Mouse (Mus musculus) hindbrain, embryonic 15.5 days (tissue): ENCODE data around the gene Ctnnd2. TPM values are rescaled to one million over a fixed set of nuclear protein-coding genes. Genes with fewer than 3 reads are reported as not detected.

Experiments used
- ATAC-seq: fragments of 200-750 bp; cut with Nextera tagmentation; 2 replicates; pipeline ENCODE4 v1.8.0; 2017; ENCODE audit warnings: low read depth, moderate number of reproducible peaks, moderate TSS enrichment; ENCODE audit not compliant: low FRiP score
- H3K27ac ChIP-seq: fragments of 300-500 bp; sonication (generic); replicated peaks from 2 replicates; pipeline ENCODE4 v1.5.1; 2015; ENCODE audit warnings: mild to moderate bottlenecking, inconsistent platforms
- H3K27me3 ChIP-seq: fragments of 300-500 bp; sonication (generic); 2 replicates; pipeline ENCODE4 v1.6.1; 2015; ENCODE audit warnings: control low read depth, inconsistent platforms
- H3K36me3 ChIP-seq: fragments of 300-500 bp; sonication (generic); 2 replicates; pipeline ENCODE4 v1.6.1; 2015; ENCODE audit warnings: control low read depth, inconsistent platforms
- H3K4me1 ChIP-seq: fragments of 300-500 bp; sonication (generic); replicated peaks from 2 replicates; pipeline ENCODE4 v1.6.1; 2015; ENCODE audit warnings: control low read depth, inconsistent platforms
- H3K4me2 ChIP-seq: fragments of 300-500 bp; sonication (generic); 2 replicates; pipeline ENCODE4 v1.6.1; 2015; ENCODE audit warnings: moderate library complexity, mild to moderate bottlenecking, inconsistent platforms
- H3K4me3 ChIP-seq: fragments of 300-500 bp; sonication (generic); 2 replicates; pipeline ENCODE4 v1.5.1; 2015; ENCODE audit warnings: mild to moderate bottlenecking, inconsistent platforms
- H3K9ac ChIP-seq: fragments of 300-500 bp; sonication (generic); 2 replicates; pipeline ENCODE4 v1.6.1; 2015; ENCODE audit warnings: inconsistent platforms
- H3K9me3 ChIP-seq: fragments of 300-500 bp; sonication (generic); 2 replicates; pipeline ENCODE4 v1.6.1; 2016; ENCODE audit warnings: control low read depth, inconsistent platforms
- WGBS: fragments of 180-500 bp; shearing (Covaris S2); methylation state at CpG from one replicate; pipeline ENCODE4 v1.1.7; 2015; 5-methylcytosine and 5-hydroxymethylcytosine counted together
- polyA plus RNA-seq: library from polyadenylated mRNA; unstranded; fragments of >200 nt; fragmentation: Nextera tagmentation; extraction: Ambion mirVana; gene quantifications from 2 replicates; pipeline ENCODE4 v1.2.1, GENCODE M21; 2015

Ctnnd2 gene
- polyA plus RNA-seq, 1 experiment from 2014 or later = 71.8 TPM

- peaks cover 19% of the 10 kb centered on the region for H3K4me1 ChIP-seq
- no peak overlapping the region for H3K4me3 ChIP-seq
- H3K4me2 ChIP-seq = no peak overlapping the region
- H3K9ac ChIP-seq = no peak overlapping the region
- peak; percentile 57 for ATAC-seq
- no peaks in the 10 kb centered on the region for H3K27me3 ChIP-seq
- peak overlapping the region; percentile 63; the same call in 1 of the 2 replicates for H3K27ac ChIP-seq
- H3K9me3 ChIP-seq = no peaks in the 10 kb centered on the region
- 66% methylated on average over 6 of the region's 6 CpGs for WGBS
- H3K36me3 ChIP-seq = no peaks in the 10 kb centered on the region
Measured at GRCm38 (mm10) chr15:30885410-30885809, 713.0 kb downstream of the Ctnnd2 start.

GRCm38 (mm10) chr15:30887559-30887958 is 715.2 kb downstream of the Ctnnd2 start:
- Histone ChIP-seq H3K9me3 (no peaks in the 10 kb centered on the region), H3K4me2 (no peak overlapping the region), H3K4me3 (no peak overlapping the region), H3K27ac (no peak overlapping the region), H3K27me3 (no peaks in the 10 kb centered on the region), H3K36me3 (no peaks in the 10 kb centered on the region), H3K9ac (no peak overlapping the region), H3K4me1 (peaks cover 19% of the 10 kb centered on the region)
- ATAC-seq = no peak
- WGBS = 72% methylated on average over 2 of the region's 2 CpGs

- Histone ChIP-seq H3K4me2 (no peak overlapping the region), H3K4me3 (no peak overlapping the region), H3K4me1 (no peaks in the 10 kb centered on the region), H3K27ac (no peak overlapping the region), H3K36me3 (0 out of 2 replicates have a peak, but pooled peaks cover 6% of the 10 kb centered on the region), H3K27me3 (no peaks in the 10 kb centered on the region), H3K9me3 (no peaks in the 10 kb centered on the region), H3K9ac (no peak overlapping the region)
- WGBS = 43% methylated on average over 4 of the region's 4 CpGs
- ATAC-seq = 0 out of 2 replicates have a peak, but pooled peaks have one; percentile 61
Measured at GRCm38 (mm10) chr15:30891986-30892385, 719.6 kb downstream of the Ctnnd2 start.

- Histone ChIP-seq H3K9ac (no peak overlapping the region), H3K27ac (no peak overlapping the region), H3K36me3 (0 out of 2 replicates have a peak, but pooled peaks cover 6% of the 10 kb centered on the region), H3K4me2 (no peak overlapping the region), H3K27me3 (no peaks in the 10 kb centered on the region), H3K4me1 (no peaks in the 10 kb centered on the region), H3K9me3 (no peaks in the 10 kb centered on the region), H3K4me3 (no peak overlapping the region)
- no peak for ATAC-seq
- 82% methylated on average over 5 of the region's 5 CpGs for WGBS
Measured at GRCm38 (mm10) chr15:30895063-30895462, 722.7 kb downstream of the Ctnnd2 start.

- 93% methylated on average over 8 of the region's 8 CpGs for WGBS
- ATAC-seq = no peak
- H3K27me3 ChIP-seq = no peaks in the 10 kb centered on the region
- H3K4me3 ChIP-seq = no peak overlapping the region
- H3K4me1 ChIP-seq = no peaks in the 10 kb centered on the region
- H3K4me2 ChIP-seq = no peak overlapping the region
- H3K9ac ChIP-seq = no peak overlapping the region
- no peaks in the 10 kb centered on the region for H3K9me3 ChIP-seq
- H3K27ac ChIP-seq = no peak overlapping the region
- H3K36me3 ChIP-seq = 0 out of 2 replicates have a peak, but pooled peaks cover 6% of the 10 kb centered on the region
Measured at GRCm38 (mm10) chr15:30897342-30897741, 724.9 kb downstream of the Ctnnd2 start.

GRCm38 (mm10) chr15:30908027-30908426 is 735.6 kb downstream of the Ctnnd2 start:
- H3K4me3 ChIP-seq = no peak overlapping the region
- H3K9me3 ChIP-seq = no peaks in the 10 kb centered on the region
- 7% methylated on average over 2 of the region's 2 CpGs for WGBS
- no peaks in the 10 kb centered on the region for H3K36me3 ChIP-seq
- no peaks in the 10 kb centered on the region for H3K27me3 ChIP-seq
- H3K4me1 ChIP-seq = no peaks in the 10 kb centered on the region
- no peak for ATAC-seq
- no peak overlapping the region for H3K27ac ChIP-seq
- no peak overlapping the region for H3K4me2 ChIP-seq
- no peak overlapping the region for H3K9ac ChIP-seq

GRCm38 (mm10) chr15:30913360-30913759 is 741.0 kb downstream of the Ctnnd2 start:
- 82% methylated on average over 5 of the region's 5 CpGs for WGBS
- Histone ChIP-seq H3K9me3 (no peaks in the 10 kb centered on the region), H3K27ac (no peak overlapping the region), H3K36me3 (no peaks in the 10 kb centered on the region), H3K4me3 (no peak overlapping the region), H3K4me2 (no peak overlapping the region), H3K27me3 (no peaks in the 10 kb centered on the region), H3K4me1 (no peaks in the 10 kb centered on the region), H3K9ac (no peak overlapping the region)
- ATAC-seq = no peak

GRCm38 (mm10) chr15:30925838-30926237 is 753.4 kb downstream of the Ctnnd2 start:
- no peak overlapping the region for H3K27ac ChIP-seq
- H3K9me3 ChIP-seq = no peaks in the 10 kb centered on the region
- ATAC-seq = no peak
- H3K9ac ChIP-seq = no peak overlapping the region
- no peaks in the 10 kb centered on the region for H3K27me3 ChIP-seq
- WGBS = 82% methylated on average over 5 of the region's 5 CpGs
- H3K4me3 ChIP-seq = no peak overlapping the region
- H3K4me1 ChIP-seq = no peaks in the 10 kb centered on the region
- no peaks in the 10 kb centered on the region for H3K36me3 ChIP-seq
- H3K4me2 ChIP-seq = no peak overlapping the region

- 57% methylated on average over 7 of the region's 7 CpGs for WGBS
- no peaks in the 10 kb centered on the region for H3K36me3 ChIP-seq
- H3K27ac ChIP-seq = no peak overlapping the region
- H3K4me3 ChIP-seq = no peak overlapping the region
- H3K27me3 ChIP-seq = no peaks in the 10 kb centered on the region
- ATAC-seq = no peak
- H3K9me3 ChIP-seq = no peaks in the 10 kb centered on the region
- H3K4me1 ChIP-seq = no peaks in the 10 kb centered on the region
- H3K4me2 ChIP-seq = no peak overlapping the region
- no peak overlapping the region for H3K9ac ChIP-seq
Measured at GRCm38 (mm10) chr15:30927632-30928031, 755.2 kb downstream of the Ctnnd2 start.

- H3K36me3 ChIP-seq = no peaks in the 10 kb centered on the region
- H3K4me2 ChIP-seq = no peak overlapping the region
- no peaks in the 10 kb centered on the region for H3K27me3 ChIP-seq
- 90% methylated on average over 5 of the region's 5 CpGs for WGBS
- no peak for ATAC-seq
- H3K4me1 ChIP-seq = no peaks in the 10 kb centered on the region
- no peak overlapping the region for H3K27ac ChIP-seq
- no peak overlapping the region for H3K9ac ChIP-seq
- H3K4me3 ChIP-seq = no peak overlapping the region
- no peaks in the 10 kb centered on the region for H3K9me3 ChIP-seq
Measured at GRCm38 (mm10) chr15:30931906-30932305, 759.5 kb downstream of the Ctnnd2 start.

GRCm38 (mm10) chr15:30945863-30946262 is 773.5 kb downstream of the Ctnnd2 start:
- H3K36me3 ChIP-seq = no peaks in the 10 kb centered on the region
- H3K4me1 ChIP-seq = no peaks in the 10 kb centered on the region
- H3K27ac ChIP-seq = no peak overlapping the region
- H3K9ac ChIP-seq = no peak overlapping the region
- ATAC-seq = no peak
- H3K4me2 ChIP-seq = no peak overlapping the region
- H3K27me3 ChIP-seq = no peaks in the 10 kb centered on the region
- H3K4me3 ChIP-seq = no peak overlapping the region
- 73% methylated on average over 1 of the region's 1 CpGs for WGBS
- no peaks in the 10 kb centered on the region for H3K9me3 ChIP-seq

GRCm38 (mm10) chr15:30958513-30958912 is 786.1 kb downstream of the Ctnnd2 start:
- WGBS = 83% methylated on average over 4 of the region's 4 CpGs
- no peak overlapping the region for H3K4me3 ChIP-seq
- no peak overlapping the region for H3K9ac ChIP-seq
- no peak overlapping the region for H3K4me2 ChIP-seq
- H3K9me3 ChIP-seq = no peaks in the 10 kb centered on the region
- H3K36me3 ChIP-seq = no peaks in the 10 kb centered on the region
- H3K27ac ChIP-seq = no peak overlapping the region
- H3K27me3 ChIP-seq = no peaks in the 10 kb centered on the region
- H3K4me1 ChIP-seq = no peaks in the 10 kb centered on the region
- ATAC-seq = no peak

- no peaks in the 10 kb centered on the region for H3K27me3 ChIP-seq
- ATAC-seq = no peak
- no peak overlapping the region for H3K9ac ChIP-seq
- no peaks in the 10 kb centered on the region for H3K9me3 ChIP-seq
- H3K4me2 ChIP-seq = no peak overlapping the region
- no peaks in the 10 kb centered on the region for H3K4me1 ChIP-seq
- WGBS = 76% methylated on average over 8 of the region's 8 CpGs
- no peak overlapping the region for H3K4me3 ChIP-seq
- H3K27ac ChIP-seq = no peak overlapping the region
- peaks cover 6% of the 10 kb centered on the region; the same call in 1 of the 2 replicates for H3K36me3 ChIP-seq
Measured at GRCm38 (mm10) chr15:30962421-30963160, 790.2 kb downstream of the Ctnnd2 start.
